Mouse (Mus musculus): Measurements from ENCODE around the gene Pcgf5.

The Pcgf5 gene

DNA sequence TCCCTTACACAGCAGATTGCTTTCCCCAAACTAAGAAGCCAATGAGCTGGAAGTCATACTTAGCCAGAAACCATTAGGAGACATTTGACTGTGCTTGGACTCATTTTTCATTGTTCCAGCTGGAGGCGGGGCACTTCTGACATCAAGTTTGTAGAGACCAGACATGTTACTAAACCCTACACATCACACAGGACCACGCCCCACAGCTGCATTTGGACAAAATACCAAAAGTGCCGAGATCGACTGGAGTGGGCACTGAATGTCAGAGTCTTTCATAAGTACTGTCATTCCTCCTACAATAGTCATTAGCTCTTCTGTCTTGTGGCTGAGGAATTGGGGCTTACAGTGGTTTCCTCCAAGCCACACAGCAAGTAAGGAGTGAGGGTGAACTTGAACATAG lies 148.4 kb downstream of the Pcgf5 start:
- DNase-seq = no peak

- DNase-seq = no peak
Measured at GRCm38 (mm10) chr19:36497067-36497466, 149.0 kb downstream of the Pcgf5 start.

GRCm38 (mm10) chr19:36497744-36498143 lies 149.6 kb downstream of the Pcgf5 start:
- DNase-seq = no peak

DNA sequence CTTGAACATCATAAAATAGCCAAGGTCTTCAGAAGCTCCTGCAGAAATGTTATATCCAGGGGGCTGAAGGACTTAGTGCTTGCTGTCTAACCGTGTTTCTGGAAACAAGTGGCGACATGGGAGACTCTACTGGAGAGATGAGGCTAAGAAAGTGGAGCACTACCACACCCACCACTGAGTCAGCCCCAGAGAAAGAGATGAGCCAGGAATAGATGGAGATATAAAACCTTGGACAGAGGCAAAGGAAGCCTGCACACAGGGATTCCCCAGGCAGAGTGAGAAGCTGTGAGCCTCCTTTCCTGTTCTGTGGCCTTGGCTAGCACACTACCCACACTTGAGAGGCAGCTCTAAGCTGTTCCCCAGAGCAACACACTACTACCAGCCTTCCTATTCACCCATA lies 156.6 kb downstream of the Pcgf5 start:
- DNase-seq = no peak
